Mouse (Mus musculus) layer of hippocampus, adult 9-10 months (tissue): ENCODE results near the gene Dip2c.
A peak's percentile ranks its signal among the peaks of the same experiment; 100 is the strongest.

Source experiments
- DNase-seq: peaks from one replicate; pipeline ENCODE4 v3.0.0; 2022; ENCODE audit warnings: low spot score

The Dip2c gene

DNA sequence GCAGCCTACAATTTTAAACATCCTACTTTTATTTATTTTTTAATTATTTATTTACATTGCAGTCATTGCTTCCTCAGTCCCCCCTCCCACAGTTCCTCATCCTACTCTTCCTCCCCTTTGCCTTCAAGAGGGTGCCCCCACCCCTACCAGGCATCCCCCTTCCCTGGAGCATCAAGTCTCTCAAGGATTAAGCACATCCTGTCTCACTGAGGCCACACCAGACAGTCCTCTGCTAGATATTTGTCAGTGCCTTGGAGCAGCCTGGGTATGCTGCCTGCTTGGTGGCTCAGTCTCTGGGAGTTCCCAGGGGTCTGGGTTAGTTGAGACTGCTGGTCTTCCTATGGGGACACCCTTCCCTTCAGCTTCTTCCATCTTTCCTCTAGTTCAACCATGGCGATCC, 397.8 kb downstream of the Dip2c start:
- no peak for DNase-seq

DNA sequence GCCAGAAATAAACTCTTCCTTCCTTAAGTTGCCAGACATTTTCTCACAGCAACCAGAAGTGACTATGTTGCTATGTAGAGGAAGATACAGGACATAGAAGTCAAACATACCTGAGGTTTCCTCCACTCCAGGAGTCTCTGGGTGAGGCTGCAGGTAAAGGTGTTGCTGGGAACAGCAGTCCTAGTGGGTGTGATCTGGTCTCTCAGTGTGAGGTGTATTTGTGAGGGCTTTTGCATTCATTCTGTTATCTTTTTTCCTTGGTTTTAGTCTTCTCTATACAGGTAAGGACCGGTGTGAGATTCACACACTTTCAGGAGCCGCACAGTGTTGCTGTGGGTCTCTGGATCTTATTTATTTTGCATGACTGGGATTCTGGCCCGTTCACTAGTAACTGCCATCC, 405.2 kb downstream of the Dip2c start:
- no peak for DNase-seq

DNA sequence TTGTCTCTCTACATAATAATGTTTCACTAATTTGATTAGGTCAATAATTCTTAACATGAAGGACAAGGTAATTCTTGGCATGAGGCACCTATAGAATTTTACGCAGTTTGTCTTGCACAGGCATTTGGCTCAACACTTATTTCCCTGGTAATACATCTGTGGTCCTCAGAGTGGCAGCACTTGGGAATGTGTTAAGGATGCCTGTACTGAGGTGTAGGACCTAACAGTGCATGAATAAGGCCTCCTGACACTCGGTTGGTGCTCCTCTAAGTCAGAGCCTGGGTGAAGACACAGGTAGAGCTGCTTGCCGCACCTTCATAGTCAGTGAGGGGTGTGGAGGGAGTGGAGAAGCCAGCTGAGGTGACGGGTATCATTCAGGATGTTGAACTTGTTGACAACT, 407.0 kb downstream of the Dip2c start:
- DNase-seq, result no peak

DNA sequence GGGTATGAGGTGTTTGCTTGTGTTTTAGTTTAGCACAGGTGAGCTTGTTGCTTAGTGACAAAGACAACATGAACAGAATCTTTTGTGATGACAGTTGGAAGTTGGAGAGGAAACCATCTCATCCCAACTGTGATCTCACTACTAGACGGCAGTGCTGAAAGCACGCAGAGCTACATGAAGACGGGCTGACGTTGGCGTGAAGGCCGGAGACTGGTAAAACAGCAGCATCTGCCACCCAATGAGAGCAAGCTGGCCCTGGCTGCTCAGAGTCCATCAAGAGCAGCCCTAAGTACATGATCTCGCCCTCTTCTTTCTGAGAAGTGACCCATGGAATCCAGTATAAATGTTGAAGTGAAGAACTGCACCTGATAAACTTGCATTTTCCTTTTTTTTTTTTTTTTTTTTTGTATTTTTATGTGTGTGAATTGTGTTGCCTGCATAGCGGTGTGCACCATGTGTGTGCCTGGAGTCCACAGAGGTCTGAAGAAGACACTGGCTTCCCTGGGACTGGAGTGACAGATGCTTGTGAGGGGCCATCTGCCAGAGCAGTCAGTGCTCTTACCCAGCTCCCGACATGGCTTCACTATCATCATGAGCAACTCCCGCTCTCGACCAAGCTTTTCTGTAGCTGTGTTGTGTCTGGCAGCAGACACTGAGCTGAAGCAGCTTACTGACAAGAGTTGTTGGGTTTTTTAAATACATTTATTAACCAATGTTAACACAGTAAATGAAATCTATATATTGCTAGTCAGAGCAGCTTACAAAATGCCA, 408.0 kb downstream of the Dip2c start:
- DNase-seq, result no peak

DNA sequence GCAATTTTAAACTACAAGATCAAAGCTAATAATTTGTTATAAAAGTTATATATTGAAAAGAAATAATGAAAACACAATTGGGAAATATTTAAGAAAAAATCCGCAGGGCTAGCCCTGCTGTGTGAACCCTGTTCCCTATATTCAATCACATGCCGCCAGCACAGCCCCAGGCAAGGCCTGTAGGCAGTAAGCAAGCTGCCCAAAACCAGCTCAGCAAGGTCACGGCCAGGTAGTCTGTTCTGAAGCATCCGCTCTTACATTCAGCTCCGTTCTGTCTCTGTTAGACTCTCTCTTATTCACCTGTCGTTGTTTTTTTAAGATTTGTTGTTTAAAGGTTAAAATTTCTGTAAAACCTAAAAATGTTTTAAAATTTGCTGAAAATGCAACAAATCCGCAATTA, 409.9 kb downstream of the Dip2c start:
- DNase-seq, result no peak

DNA sequence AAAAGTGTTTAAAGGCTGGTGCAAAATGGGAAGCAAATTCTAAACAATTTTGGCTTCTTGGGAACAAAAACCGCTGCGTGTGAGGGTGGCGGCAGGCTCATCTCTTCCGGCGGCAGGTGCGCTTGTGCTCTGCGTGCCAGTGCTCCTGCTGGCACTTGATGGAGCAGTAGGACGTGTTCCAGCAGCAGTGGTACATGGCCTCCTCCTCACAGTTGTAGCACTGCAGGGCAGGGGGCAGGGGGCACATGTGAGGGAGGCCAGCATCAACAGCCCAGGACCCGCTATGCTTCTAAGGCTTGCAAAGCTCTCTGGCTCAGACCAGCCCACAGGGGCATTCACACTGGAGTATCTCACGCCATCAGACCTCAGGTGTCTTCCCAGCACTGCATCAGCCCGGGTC, 410.4 kb downstream of the Dip2c start:
- no peak for DNase-seq

DNA sequence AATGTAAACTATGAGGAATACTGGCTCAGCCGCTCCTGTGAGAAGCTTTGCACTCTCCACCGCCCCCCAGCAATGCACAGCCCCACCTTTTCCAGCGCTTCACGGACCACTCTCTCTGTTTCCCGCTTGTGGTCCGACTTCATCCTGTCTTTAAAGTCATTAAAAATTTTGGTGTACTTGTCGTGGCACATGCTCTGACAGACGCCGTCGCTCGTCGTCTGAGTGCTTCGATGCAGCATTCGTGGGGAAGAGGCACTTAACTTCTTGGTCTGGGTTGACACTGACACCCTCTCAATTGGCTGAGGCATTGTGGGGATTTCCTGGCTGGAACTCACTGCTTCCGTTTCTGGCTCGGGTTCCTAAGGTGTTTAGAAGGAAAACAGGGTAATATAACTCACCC, 413.0 kb downstream of the Dip2c start:
- no peak for DNase-seq

DNA sequence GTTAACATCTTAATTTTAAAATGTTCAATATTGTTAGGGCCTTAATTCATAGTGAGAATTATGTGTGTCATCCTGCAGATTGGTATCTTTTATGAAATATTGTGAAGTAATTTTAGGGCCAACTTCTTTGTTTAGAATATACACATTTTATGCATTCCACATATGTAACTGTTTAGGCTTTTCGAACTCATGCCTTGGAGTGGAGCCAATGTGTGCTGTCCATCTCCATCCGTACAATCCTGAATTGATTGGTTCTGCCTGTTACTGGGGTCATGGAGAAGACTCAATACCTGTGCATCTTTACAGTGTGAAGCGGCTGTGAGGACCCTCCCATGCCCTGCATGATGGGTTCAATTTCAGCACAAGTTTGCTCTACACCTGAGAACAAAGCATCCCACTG, 416.5 kb downstream of the Dip2c start:
- no peak for DNase-seq

DNA sequence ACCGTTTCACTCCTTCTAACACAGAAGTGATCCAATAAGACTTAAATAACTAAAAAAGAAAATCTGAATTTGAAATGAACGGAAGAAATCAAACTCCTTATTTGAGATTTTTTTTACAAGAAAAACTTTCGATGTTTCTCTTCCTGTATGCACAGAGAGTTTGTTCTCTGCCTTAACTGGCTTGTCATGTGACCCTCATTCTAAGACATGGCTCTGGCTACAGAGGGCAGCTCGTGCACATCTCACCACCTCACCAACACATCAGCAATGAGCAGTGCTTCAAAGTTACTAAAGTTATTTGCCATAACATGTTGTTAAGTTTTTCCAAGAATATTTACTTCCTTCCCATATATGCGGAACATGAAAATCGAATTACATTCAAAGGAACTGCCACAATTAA, 418.3 kb downstream of the Dip2c start:
- DNase-seq, result no peak

DNA sequence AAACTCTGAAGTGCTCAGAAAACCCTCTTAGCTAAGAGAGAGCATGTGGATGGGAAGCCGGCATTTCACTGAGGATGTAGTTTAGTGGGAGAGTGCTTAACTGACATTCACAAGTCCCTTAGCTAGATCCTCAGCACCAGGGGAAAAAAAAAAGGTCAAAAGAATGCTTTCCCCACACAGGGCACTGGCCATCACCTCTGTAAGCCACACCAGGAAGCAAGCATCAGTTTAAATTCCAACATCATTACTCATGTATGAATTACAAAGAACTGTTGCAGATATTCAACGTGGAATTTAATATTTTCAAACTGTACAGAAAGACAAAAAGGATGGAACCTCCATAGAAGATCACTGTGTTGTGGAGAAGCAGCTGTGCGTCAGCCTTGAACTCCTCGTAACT, 419.1 kb downstream of the Dip2c start:
- DNase-seq, result no peak

DNA sequence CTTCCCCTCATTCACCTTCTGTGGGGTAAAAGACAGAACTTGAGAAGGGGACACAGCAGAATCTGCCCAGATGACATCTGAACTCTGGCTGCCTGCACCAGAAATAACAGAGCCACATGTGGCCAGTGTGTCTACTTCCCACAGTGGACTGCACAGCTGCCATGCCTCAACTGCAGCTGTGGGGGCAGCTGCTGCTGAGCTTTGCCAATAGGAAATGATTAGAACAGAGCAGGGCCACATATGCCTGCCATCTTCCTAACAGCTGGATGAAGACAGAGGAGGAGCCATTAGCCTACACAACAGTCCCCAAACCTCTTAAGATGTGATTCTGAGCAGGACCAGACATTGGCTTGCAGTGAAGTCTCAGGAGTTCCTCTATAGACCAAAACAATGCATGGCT, 419.5 kb downstream of the Dip2c start:
- no peak for DNase-seq

DNA sequence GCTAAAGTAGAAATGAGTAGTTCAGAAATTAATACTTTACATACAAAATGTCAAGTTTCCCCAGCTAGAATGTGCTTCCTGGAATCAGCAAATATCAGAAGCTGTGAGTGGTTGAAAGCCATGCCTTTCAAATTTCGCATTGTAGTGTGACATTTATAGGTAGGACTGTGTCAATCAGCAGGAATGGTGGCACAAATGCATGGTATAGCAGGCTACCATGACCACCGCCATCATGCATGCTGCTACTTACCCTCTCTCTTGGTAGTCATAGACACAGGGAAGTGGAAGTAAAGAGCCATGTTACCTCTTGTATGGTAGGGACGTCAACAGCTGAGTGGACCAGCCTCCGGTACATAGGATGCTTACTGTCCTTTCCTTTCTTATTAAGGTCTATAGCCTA, 421.0 kb downstream of the Dip2c start:
- no peak for DNase-seq

DNA sequence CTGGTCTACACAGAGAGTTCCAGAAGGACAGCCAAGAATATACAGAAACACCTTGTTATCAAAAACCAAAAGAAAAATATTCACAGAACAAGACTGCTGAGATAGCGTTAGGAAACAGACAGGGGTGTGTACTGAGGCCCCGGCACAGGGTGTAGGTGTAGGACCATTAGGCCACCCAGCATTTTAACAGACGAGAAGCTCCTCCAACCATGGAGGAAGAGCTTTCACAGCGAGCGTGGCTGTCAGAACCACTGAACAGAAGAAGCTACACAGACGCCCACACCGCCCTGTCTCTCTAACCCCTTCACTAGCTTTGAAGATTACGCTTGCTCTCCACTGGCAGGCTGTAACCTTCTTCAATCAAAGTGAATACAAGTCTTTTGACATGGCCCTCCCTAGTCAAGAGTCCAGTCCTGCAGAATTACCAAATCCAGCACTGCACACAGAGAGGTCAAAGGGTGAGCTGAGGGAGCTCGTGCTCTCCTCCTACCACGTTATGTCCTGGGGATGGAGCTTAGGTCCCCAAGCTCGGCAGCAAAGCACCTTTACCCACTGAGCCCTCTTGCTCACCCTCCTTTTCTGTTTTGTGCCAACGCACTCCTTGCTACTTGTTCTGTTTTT, 426.4 kb downstream of the Dip2c start:
- no peak for DNase-seq

DNA sequence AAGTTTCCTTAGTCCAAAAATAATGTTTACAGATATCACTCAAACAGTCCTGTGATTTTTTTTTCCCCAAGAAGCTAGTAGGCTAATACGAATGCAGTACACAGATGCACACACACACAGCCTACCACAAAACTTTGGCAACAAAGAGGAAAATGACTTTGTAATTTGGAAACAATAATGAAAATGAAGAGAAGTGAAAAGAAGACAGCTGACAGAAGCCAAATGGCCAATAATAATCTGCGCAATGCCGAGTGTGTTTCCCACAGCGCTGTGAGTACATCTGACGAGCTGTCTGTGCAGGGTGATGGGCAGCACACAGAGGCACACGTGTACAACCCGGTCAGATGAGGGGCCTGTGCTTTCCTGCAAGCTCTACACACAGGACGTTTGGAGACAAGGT, 430.4 kb downstream of the Dip2c start:
- no peak for DNase-seq

DNA sequence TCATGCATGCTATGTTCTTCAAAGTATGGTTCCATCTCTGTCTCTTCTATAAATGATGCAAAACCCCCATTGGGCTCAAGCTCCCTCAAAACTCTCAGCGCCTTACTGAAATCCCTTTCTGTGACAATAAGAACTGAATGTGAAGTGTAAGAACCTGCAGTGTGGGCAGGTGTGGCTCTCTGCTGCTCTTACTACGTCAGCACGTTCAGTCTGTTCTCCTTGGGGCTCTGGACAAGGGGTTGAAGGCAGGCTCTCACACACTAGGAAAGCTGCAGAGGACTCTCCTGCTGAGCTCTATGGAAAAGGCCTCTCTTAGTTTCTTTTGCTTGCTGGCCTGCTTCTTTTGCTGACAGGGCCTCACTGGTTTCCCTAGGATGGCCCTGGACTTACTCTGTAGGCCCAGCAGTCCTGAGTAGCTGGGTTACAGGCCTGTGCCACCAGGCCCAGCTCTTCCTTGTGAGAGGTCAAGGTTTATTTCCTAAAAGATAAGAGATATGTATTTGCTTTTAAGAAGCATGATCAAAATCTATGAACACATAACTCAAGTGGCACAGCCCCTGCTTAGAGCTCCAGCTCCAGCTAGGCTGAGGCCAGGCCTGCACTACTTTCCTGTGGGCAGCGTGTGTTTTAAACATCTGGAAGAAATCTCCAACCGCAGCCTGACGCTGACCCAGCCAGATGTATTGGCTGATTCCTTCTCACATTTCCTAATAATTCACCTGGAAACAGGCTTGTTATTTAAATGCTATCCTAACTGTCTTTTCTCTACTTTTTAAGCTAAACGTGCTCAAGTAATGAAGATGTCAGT, 432.3 kb downstream of the Dip2c start:
- DNase-seq, result no peak

DNA sequence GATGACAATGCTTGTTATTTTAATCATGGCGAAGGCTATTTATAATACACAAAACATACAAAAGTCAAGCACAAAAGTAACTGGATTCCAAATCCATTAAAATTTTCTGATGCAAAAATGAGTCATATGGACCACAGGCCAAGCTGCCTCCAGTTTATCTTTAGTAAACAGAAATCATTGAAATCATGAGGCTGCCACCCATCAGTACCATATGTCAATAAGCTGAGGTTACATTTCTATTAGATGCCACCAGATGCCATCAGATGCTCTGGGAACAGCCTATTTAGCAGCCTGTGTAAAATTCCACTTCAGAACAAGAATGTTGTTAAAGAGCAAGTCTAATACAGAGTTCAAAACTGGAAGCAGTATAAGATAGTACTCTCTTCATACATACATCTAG, 436.1 kb downstream of the Dip2c start:
- DNase-seq, result peak; percentile 48

DNA sequence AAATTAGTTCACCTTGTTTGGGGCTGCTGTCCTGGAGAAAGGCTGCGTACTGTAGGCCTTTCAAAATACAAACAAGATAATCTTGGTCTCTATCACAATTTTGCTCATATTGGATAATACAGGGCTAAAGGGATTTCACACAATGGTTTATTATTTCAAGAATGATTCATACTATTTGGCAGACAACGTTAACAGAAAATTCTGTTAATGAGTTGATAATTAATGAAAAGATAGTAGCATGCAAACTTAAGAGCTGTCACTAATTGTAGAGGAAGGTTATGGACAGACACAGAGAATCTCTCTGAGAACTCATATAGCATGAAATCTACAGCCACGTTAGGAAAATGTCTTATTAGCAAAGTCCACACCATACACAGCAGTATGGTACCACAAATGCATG, 436.6 kb downstream of the Dip2c start:
- no peak for DNase-seq

DNA sequence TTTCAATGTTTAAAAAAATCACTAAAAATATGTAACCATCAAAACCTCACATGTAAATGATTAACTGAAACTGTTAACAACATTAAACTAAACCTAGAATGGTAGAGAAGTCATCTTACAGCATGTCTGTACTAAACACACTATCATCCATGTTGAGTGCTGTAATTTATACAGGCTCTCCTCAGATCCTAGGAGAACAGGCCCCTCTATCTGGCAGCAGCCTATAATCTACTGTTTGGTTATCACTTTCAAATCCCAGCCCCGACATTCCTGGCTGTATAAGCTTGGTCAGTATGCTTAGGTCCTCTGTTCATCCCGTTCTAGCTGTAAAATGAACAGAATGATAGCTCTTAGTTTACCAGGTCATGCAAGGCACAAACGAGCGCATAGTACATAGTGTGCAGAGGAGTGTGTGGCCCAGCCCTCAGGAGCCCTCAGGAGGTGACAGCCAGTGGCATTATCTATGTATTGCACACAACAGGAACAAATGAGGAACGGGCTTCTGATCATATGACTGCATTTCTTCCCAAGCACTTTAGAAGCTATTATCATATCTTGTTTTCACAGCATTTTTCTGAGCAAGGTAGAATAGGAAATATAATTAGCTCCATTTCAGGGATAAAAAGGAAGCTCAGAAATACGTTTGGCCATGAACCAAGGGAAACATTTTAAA, 437.3 kb downstream of the Dip2c start:
- no peak for DNase-seq

DNA sequence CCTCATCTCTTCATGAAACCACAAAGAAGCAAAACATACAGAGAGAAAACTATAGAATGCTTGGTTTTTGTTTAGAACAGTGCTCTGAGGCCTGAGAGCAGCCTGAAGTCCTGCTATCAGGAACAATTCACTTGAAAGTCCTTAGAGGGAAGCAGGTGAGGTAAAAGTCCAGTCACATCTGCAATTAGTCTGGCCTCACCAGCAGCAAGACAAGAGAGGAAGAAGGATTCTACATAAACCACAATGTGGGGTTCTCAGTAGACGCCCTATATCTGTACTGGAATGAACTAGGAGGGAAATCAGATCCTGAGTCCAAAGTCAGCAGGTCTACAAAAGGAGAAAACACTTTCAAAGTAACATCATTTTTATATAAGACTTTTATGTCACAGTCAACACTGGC, 438.9 kb downstream of the Dip2c start:
- DNase-seq, result no peak
